ENCODE assay signal across 8 mouse cellular contexts in genomic region chr19:3388629-3389057, GRCm38 (mm10). TPM values are rescaled to one million over a fixed set of nuclear protein-coding genes. Genes with fewer than 3 reads are reported as not detected.
A peak's percentile ranks its signal among the peaks of the same experiment; 100 is the strongest.
DNase-seq lines count a peak whose midpoint lies in the region; ATAC-seq and TF ChIP-seq lines count a peak whose summit lies in the region.

Gene Tesmin, plus strand, starts transcription at chr19:3388857.

- no peak within 1 kb of the TSS; the same call in 1 of the 2 replicates for H3K27ac ChIP-seq in brown adipose tissue, adult 24 weeks (replicated peaks; ENCODE audit: low read depth, low read length)
- 0 out of 2 replicates have a peak within 1 kb of the TSS, but pooled peaks have one; percentile 36 for H3K27ac ChIP-seq in heart, embryonic 13.5 days (replicated peaks)
- peak within 1 kb of the TSS; percentile 21; the same call in 1 of the 2 replicates for H3K27ac ChIP-seq in kidney, postnatal 0 days
- peak within 1 kb of the TSS; percentile 61 for H3K27ac ChIP-seq in liver, adult 2 months (replicated peaks; ENCODE audit: insufficient read depth, low read depth, low read length)

- DNase-seq in fibroblast of lung, adult 2 months (ENCODE audit: low read depth) = peak; percentile 73
- peak; percentile 95 for DNase-seq in kidney, postnatal 0 days (ENCODE audit: low spot score)
- peak; percentile 82 for DNase-seq in liver, adult 2 months (ENCODE audit: extremely low read depth, low read depth, low spot score)
- peak; percentile 82 to 88 for DNase-seq in spleen, postnatal 36 days (ENCODE audit: low spot score in 2 of 2)

- peaks cover 5% of the 10 kb centered on the region for H3K9me3 ChIP-seq in heart, embryonic 13.5 days
- H3K9me3 ChIP-seq in kidney, postnatal 0 days (replicated peaks; ENCODE audit: low read length) = no peaks in the 10 kb centered on the region

- peaks cover 29% of the 10 kb centered on the region for H3K36me3 ChIP-seq in heart, embryonic 13.5 days
- peaks cover 4% of the 10 kb centered on the region; the same call in 1 of the 2 replicates for H3K36me3 ChIP-seq in kidney, postnatal 0 days (ENCODE audit: insufficient read depth, low read length)
- peaks cover 29% of the 10 kb centered on the region for H3K36me3 ChIP-seq in liver, adult 2 months (ENCODE audit: control insufficient read depth, insufficient read depth, low read length)

- peak; percentile 64 for TF ChIP-seq CTCF in kidney, postnatal 0 days (IDR thresholded peaks at IDR 0.05; ENCODE audit: low read depth)
- TF ChIP-seq CTCF in liver, adult 2 months (IDR thresholded peaks at IDR 0.05; ENCODE audit: low read depth, low read length) = peak; percentile 56

- H3K4me2 ChIP-seq in heart, embryonic 13.5 days = peak within 1 kb of the TSS; percentile 92
- H3K4me2 ChIP-seq in kidney, postnatal 0 days (ENCODE audit: low read length) = peak within 1 kb of the TSS; percentile 78

- TF ChIP-seq POLR2A in liver, adult 2 months (IDR thresholded peaks at IDR 0.05; ENCODE audit: extremely low read depth, insufficient read depth, low read length) = peak; percentile 56; the same call in 1 of the 2 replicates

- no peaks in the 10 kb centered on the region for H3K79me2 ChIP-seq in liver, adult 2 months (ENCODE audit: control insufficient read depth, insufficient read depth, low read length)

- WGBS in heart, embryonic 13.5 days = 3% methylated on average over 31 of the region's 33 CpGs
- WGBS in kidney, postnatal 0 days = 2% methylated on average over 32 of the region's 33 CpGs
- 1% methylated on average over 33 of the region's 33 CpGs for WGBS in liver, adult 2 months

- peak within 1 kb of the TSS; percentile 81 for H3K9ac ChIP-seq in heart, embryonic 13.5 days
- peak within 1 kb of the TSS; percentile 60 for H3K9ac ChIP-seq in kidney, postnatal 0 days (ENCODE audit: low read depth, low read length)
- peak within 1 kb of the TSS; percentile 68 for H3K9ac ChIP-seq in liver, adult 2 months (ENCODE audit: low read depth, low read length)

- H3K27me3 ChIP-seq in heart, embryonic 13.5 days (replicated peaks) = no peaks in the 10 kb centered on the region
- H3K27me3 ChIP-seq in kidney, postnatal 0 days (ENCODE audit: insufficient read depth, low read length) = no peaks in the 10 kb centered on the region
- no peaks in the 10 kb centered on the region for H3K27me3 ChIP-seq in liver, adult 2 months (ENCODE audit: control insufficient read depth, insufficient read depth, low read length)

- peak; percentile 71 for ATAC-seq in CD4-positive, CD25-positive, alpha-beta regulatory T cell, adult 4 months
- ATAC-seq in heart, embryonic 13.5 days (ENCODE audit: extremely low read depth, insufficient number of reproducible peaks, low FRiP score, low TSS enrichment) = peak; percentile 79
- ATAC-seq in kidney, postnatal 0 days (replicated peaks; ENCODE audit: low FRiP score, low read depth) = peak; percentile 94
- peak; percentile 83 for ATAC-seq in monocyte, adult 5-6 weeks (replicated peaks; ENCODE audit: insufficient number of reproducible peaks, low FRiP score, low TSS enrichment, poor library complexity, severe bottlenecking)

- H3K4me3 ChIP-seq in brown adipose tissue, adult 24 weeks (ENCODE audit: insufficient read depth, low read depth, low read length) = peak within 1 kb of the TSS; percentile 53
- peak within 1 kb of the TSS; percentile 56 for H3K4me3 ChIP-seq in heart, embryonic 13.5 days
- H3K4me3 ChIP-seq in kidney, postnatal 0 days (replicated peaks; ENCODE audit: low read depth, low read length) = peak within 1 kb of the TSS; percentile 34
- H3K4me3 ChIP-seq in liver, adult 2 months (ENCODE audit: insufficient read depth, low read depth, low read length) = peak within 1 kb of the TSS; percentile 48

- H3K4me1 ChIP-seq in brown adipose tissue, adult 24 weeks (ENCODE audit: control insufficient read depth, insufficient read depth, insufficient read length, low read length) = no peaks in the 10 kb centered on the region
- H3K4me1 ChIP-seq in heart, embryonic 13.5 days = peaks cover 25% of the 10 kb centered on the region
- H3K4me1 ChIP-seq in kidney, postnatal 0 days (replicated peaks; ENCODE audit: insufficient read depth, low read length) = no peaks in the 10 kb centered on the region
- H3K4me1 ChIP-seq in liver, adult 2 months (ENCODE audit: control insufficient read depth, insufficient read depth, low read length) = peaks cover 2% of the 10 kb centered on the region

RNA-seq across cellular contexts. Expression of gene Tesmin, which starts in this region (rescaled TPM):
- not detected for polyA plus RNA-seq in CD4-positive, CD25-positive, alpha-beta regulatory T cell, adult 4 months (2017; shearing (Covaris generic))
- not detected in 2 replicates for polyA plus RNA-seq in brown adipose tissue, adult 24 weeks (2012; ENCODE audit: insufficient read depth, insufficient read length, missing spikeins)
- polyA plus RNA-seq in heart, embryonic 13.5 days (2015; fragmentation: Nextera tagmentation; extraction: Ambion mirVana) = 0.57 and 0.75 TPM in 2 replicates
- polyA plus RNA-seq in kidney, postnatal 0 days (2015; fragmentation: Nextera tagmentation; extraction: Ambion mirVana) = 0.93 and 0.96 TPM in 2 replicates
- total RNA-seq in liver, adult 2 months (2014; rRNA removed) = 0.46 and 0.54 TPM in 2 replicates
- polyA plus RNA-seq in liver, adult 2 months (2012; rRNA removed) = 0.31 and 0.33 TPM in 2 replicates
- 1.7 to 4.3 TPM (median 2.6 TPM) in 3 replicates for total RNA-seq in monocyte, adult 5-6 weeks (2017)

Comparison
In these comparisons a context has a peak if more than half of its experiments do, and no peak if none do; other contexts are left out.
1. Peak in ATAC-seq in CD4-positive, CD25-positive, alpha-beta regulatory T cell, adult 4 months; RNA of the gene not detected or under 1 TPM.
2. Peak in ATAC-seq, H3K4me3 ChIP-seq, H3K27ac ChIP-seq, H3K9ac ChIP-seq and H3K4me2 ChIP-seq in heart, embryonic 13.5 days; RNA of the gene not detected or under 1 TPM.
3. Peak in DNase-seq, ATAC-seq, H3K4me3 ChIP-seq, H3K27ac ChIP-seq, H3K9ac ChIP-seq and H3K4me2 ChIP-seq in kidney, postnatal 0 days; RNA of the gene not detected or under 1 TPM.
4. Peak in DNase-seq, H3K4me3 ChIP-seq, H3K27ac ChIP-seq and H3K9ac ChIP-seq in liver, adult 2 months; RNA of the gene not detected or under 1 TPM.